Mouse (Mus musculus) A20 (cell line): ENCODE results near the gene A230050P20Rik.

Experiments
- DNase-seq: peaks from one replicate; pipeline ENCODE4 v3.0.0-alpha.2; 2011; ENCODE audit warnings: low read depth, low spot score

Gene A230050P20Rik

GRCm38 (mm10) chr9:20894629-20895028 is 26.2 kb downstream of the A230050P20Rik start:
- DNase-seq: no peak

- no peak for DNase-seq
Measured at GRCm38 (mm10) chr9:20895382-20895781, 26.9 kb downstream of the A230050P20Rik start.

GRCm38 (mm10) chr9:20897736-20898510 is 29.5 kb downstream of the A230050P20Rik start:
- DNase-seq: peak; percentile 12

- DNase-seq: peak; percentile 86
Measured at GRCm38 (mm10) chr9:20898511-20899073, 30.1 kb downstream of the A230050P20Rik start, which contains the start of gene Eif3g. Gene Eif3g (minus strand): TSS chr9:20898623.

- DNase-seq: peak; percentile 72
Measured at GRCm38 (mm10) chr9:20901466-20902173, 33.2 kb downstream of the A230050P20Rik start.

GRCm38 (mm10) chr9:20902174-20902491 is 33.7 kb downstream of the A230050P20Rik start:
- DNase-seq: no peak

- no peak for DNase-seq
Measured at GRCm38 (mm10) chr9:20909948-20910347, 41.5 kb downstream of the A230050P20Rik start.

GRCm38 (mm10) chr9:20916160-20916559 is 47.7 kb downstream of the A230050P20Rik start:
- peak; percentile 49 for DNase-seq

- no peak for DNase-seq
Measured at GRCm38 (mm10) chr9:20923258-20923657, 54.8 kb downstream of the A230050P20Rik start.
